Mouse (Mus musculus) CH12.LX (cell line): ENCODE measurements around the gene Slc17a3. TPM values are rescaled to one million over a fixed set of nuclear protein-coding genes. Genes with fewer than 3 reads are reported as not detected.

Experiments used
- DNase-seq: peaks from one replicate; pipeline ENCODE4 v3.0.0-alpha.2; 2013; ENCODE audit errors: extremely low read depth
- H3K27ac ChIP-seq: 2 replicates; pipeline ENCODE4 v1.5.1; 2012; ENCODE audit warnings: low read depth, mild to moderate bottlenecking, control low read depth, moderate library complexity; ENCODE audit not compliant: insufficient read depth
- H3K27me3 ChIP-seq: replicated peaks from 2 replicates; pipeline ENCODE3; 2012; ENCODE audit warnings: inconsistent platforms
- H3K36me3 ChIP-seq, 2 experiments: replicated peaks in 1 of 2; 2 replicates each; pipeline versions ENCODE3 to v1.6.1; 2012; ENCODE audit warnings: inconsistent platforms in 1 of 2, low read length in 1 of 2, mild to moderate bottlenecking in 1 of 2, mixed read lengths in 1 of 2, moderate library complexity in 1 of 2; ENCODE audit not compliant: control insufficient read depth in 1 of 2, insufficient read depth in 1 of 2
- H3K4me1 ChIP-seq, 2 experiments: 2 replicates each; pipeline ENCODE4 v1.6.1; 2012; ENCODE audit warnings: inconsistent platforms in 1 of 2, moderate library complexity in 1 of 2; ENCODE audit not compliant: insufficient read depth in 2 of 2, control insufficient read depth in 1 of 2
- H3K4me2 ChIP-seq: 2 replicates; pipeline ENCODE4 v1.6.1; 2012; ENCODE audit warnings: low read depth, mild to moderate bottlenecking, control low read depth; ENCODE audit not compliant: poor library complexity, insufficient read depth, severe bottlenecking
- H3K4me3 ChIP-seq, 3 experiments: fragments of 150-350 bp in 1 of 3; sonication (generic) in 1 of 3; replicated peaks in 1 of 3; 2 replicates each; pipeline versions ENCODE3 to v1.5.1; 2011 to 2012; ENCODE audit warnings: low read depth in 2 of 3, low read length in 2 of 3, mild to moderate bottlenecking in 2 of 3, moderate library complexity in 2 of 3, control low read depth in 1 of 3, improper control_type of control experiment in 1 of 3, inconsistent platforms in 1 of 3, mixed read lengths in 1 of 3; ENCODE audit not compliant: poor library complexity in 1 of 3
- H3K79me2 ChIP-seq: replicated peaks from 2 replicates; pipeline ENCODE4 v1.6.1; 2012; ENCODE audit warnings: mild to moderate bottlenecking, moderate library complexity; ENCODE audit not compliant: control insufficient read depth, poor library complexity, insufficient read depth, severe bottlenecking; ENCODE audit errors: extremely low read depth
- H3K9ac ChIP-seq: 2 replicates; pipeline ENCODE4 v1.6.1; 2012; ENCODE audit warnings: low read depth, mild to moderate bottlenecking, control low read depth, moderate library complexity; ENCODE audit not compliant: insufficient read depth
- H3K9me3 ChIP-seq: replicated peaks from 2 replicates; pipeline ENCODE3; 2012; ENCODE audit warnings: low read length, inconsistent platforms, mixed read lengths
- BHLHE40 ChIP-seq: IDR thresholded peaks from 2 replicates; pipeline ENCODE4 v1.6.1; 2011; ENCODE audit warnings: mild to moderate bottlenecking, low read depth, low read length, improper control_type of control experiment
- CHD2 ChIP-seq: IDR thresholded peaks from 2 replicates; pipeline ENCODE4 v1.6.1; 2011; ENCODE audit warnings: low read length, improper control_type of control experiment
- CTCF ChIP-seq, 2 experiments: IDR thresholded peaks in 1 of 2; conservative IDR thresholded peaks in 1 of 2; 2 replicates each; pipeline ENCODE4 v1.5.1; 2011 to 2012; ENCODE audit warnings: low read depth in 2 of 2, low read length in 2 of 2, improper control_type of control experiment in 1 of 2, inconsistent platforms in 1 of 2, mild to moderate bottlenecking in 1 of 2, moderate library complexity in 1 of 2
- ELF1 ChIP-seq: IDR thresholded peaks from 2 replicates; pipeline ENCODE4 v1.6.1; 2014; ENCODE audit warnings: low read depth, mild to moderate bottlenecking, inconsistent platforms, low read length, improper control_type of control experiment
- ETS1 ChIP-seq: conservative IDR thresholded peaks from 2 replicates; pipeline ENCODE4 v1.6.1; 2012; ENCODE audit warnings: low read depth, mild to moderate bottlenecking, inconsistent platforms, low read length, improper control_type of control experiment, moderate library complexity
- IRF4 ChIP-seq: IDR thresholded peaks from 2 replicates; pipeline ENCODE4 v1.6.1; 2014; ENCODE audit warnings: low read depth, mild to moderate bottlenecking, inconsistent platforms, low read length, improper control_type of control experiment
- JUND ChIP-seq: conservative IDR thresholded peaks from 2 replicates; pipeline ENCODE4 v1.6.1; 2011; ENCODE audit warnings: low read depth, low read length, improper control_type of control experiment
- MAX ChIP-seq: IDR thresholded peaks from 2 replicates; pipeline ENCODE4 v1.6.1; 2011; ENCODE audit warnings: low read length, improper control_type of control experiment
- MEF2A ChIP-seq: IDR thresholded peaks from 2 replicates; pipeline ENCODE4 v1.6.1; 2014; ENCODE audit warnings: low read depth, mild to moderate bottlenecking, inconsistent platforms, low read length, improper control_type of control experiment, borderline replicate concordance
- NELFE ChIP-seq: IDR thresholded peaks from 2 replicates; pipeline ENCODE4 v1.6.1; 2011; ENCODE audit warnings: low read depth, low read length, improper control_type of control experiment
- NRF1 ChIP-seq: IDR thresholded peaks from 2 replicates; pipeline ENCODE4 v1.6.1; 2014; ENCODE audit warnings: low read depth, mild to moderate bottlenecking, inconsistent platforms, low read length, improper control_type of control experiment, moderate library complexity
- PAX5 ChIP-seq: IDR thresholded peaks from 2 replicates; pipeline ENCODE4 v1.6.1; 2012; ENCODE audit warnings: low read length, inconsistent platforms, mixed read lengths
- POLR2A ChIP-seq: IDR thresholded peaks from 2 replicates; pipeline ENCODE4 v1.6.1; 2011; ENCODE audit warnings: low read depth, mild to moderate bottlenecking, improper control_type of control experiment, low read length
- POLR2AphosphoS2 ChIP-seq: IDR thresholded peaks from 2 replicates; pipeline ENCODE4 v1.6.1; 2011; ENCODE audit warnings: low read depth, low read length, improper control_type of control experiment
- RCOR1 ChIP-seq: conservative IDR thresholded peaks from 2 replicates; pipeline ENCODE4 v1.6.1; 2012; ENCODE audit warnings: low read depth, mild to moderate bottlenecking, inconsistent platforms, low read length, improper control_type of control experiment
- SMC3 ChIP-seq: IDR thresholded peaks from 2 replicates; pipeline ENCODE4 v1.6.1; 2011; ENCODE audit warnings: low read depth, low read length, improper control_type of control experiment
- TBP ChIP-seq: conservative IDR thresholded peaks from 2 replicates; pipeline ENCODE4 v1.6.1; 2011; ENCODE audit warnings: low read depth, low read length, improper control_type of control experiment
- USF2 ChIP-seq: conservative IDR thresholded peaks from 2 replicates; pipeline ENCODE4 v1.6.1; 2011; ENCODE audit warnings: low read depth, low read length, improper control_type of control experiment
- ZC3H11A ChIP-seq: IDR thresholded peaks from 2 replicates; pipeline ENCODE4 v1.6.1; 2012; ENCODE audit warnings: low read depth, mild to moderate bottlenecking, inconsistent platforms, low read length, improper control_type of control experiment
- ZKSCAN1 ChIP-seq: IDR thresholded peaks from 2 replicates; pipeline ENCODE4 v1.6.1; 2012; ENCODE audit warnings: low read depth, inconsistent platforms, low read length, improper control_type of control experiment, borderline replicate concordance
- dilution Hi-C: fragments of 300-500 bp; cut with MboI; formaldehyde crosslinking; loops from 2 replicates; pipeline ENCODE4 v1.14.3; 2020; ENCODE audit warnings: low sequenced_read_pairs; ENCODE audit not compliant: extremely low pct_unique_long_range_greater_than_20kb, extremely low pct_ligation_motif_present
- in situ Hi-C: fragments of 300-500 bp; cut with MboI; formaldehyde crosslinking; loops from 3 replicates; pipeline ENCODE4 v1.14.3; 2019; ENCODE audit warnings: low sequenced_read_pairs, low pct_ligation_motif_present, low pct_unique_long_range_greater_than_20kb, mixed read lengths
- polyA plus RNA-seq: library from polyadenylated mRNA; unstranded; fragments of >175 nt; gene quantifications from 2 replicates; pipeline ENCODE4 v1.2.1, GENCODE M21; 2012; ENCODE audit warnings: low read depth; ENCODE audit not compliant: insufficient read length
- total RNA-seq, 2 experiments: library from RNA; depleted of rRNA; stranded (reverse); fragments of 300-350 nt in 1 of 2; fragments of >200 nt in 1 of 2; gene quantifications; 2 replicates each; pipeline ENCODE4 v1.2.3; 2012 to 2014

Slc17a3 gene
- total and polyA plus RNA-seq, 3 experiments = not detected

DNA sequence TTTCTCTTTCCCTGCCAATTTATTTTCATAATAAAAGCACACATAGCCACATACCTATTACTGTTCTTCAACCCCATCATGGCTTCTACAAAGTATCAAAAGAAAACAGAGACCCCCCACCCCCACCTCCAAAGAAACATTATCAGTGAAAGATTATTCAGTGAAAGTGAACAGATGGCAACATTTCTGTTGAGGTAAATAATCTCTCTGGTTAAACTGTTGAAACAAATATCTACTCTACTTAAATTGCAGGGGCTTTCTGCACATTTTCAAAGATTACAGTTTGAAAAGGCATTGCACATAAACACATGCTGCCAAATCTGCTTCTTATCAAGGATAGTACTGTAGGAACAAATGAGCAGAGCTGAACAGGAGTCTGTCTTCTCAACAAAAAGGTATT, 22.6 kb downstream of the Slc17a3 start:
- no peaks in the 10 kb centered on the region for H3K79me2 ChIP-seq
- no peak for TF ChIP-seq ELF1
- no peak for TF ChIP-seq MEF2A
- no peak for TF ChIP-seq ETS1
- TF ChIP-seq NELFE = no peak
- TF ChIP-seq, all 38 proteins: peak for 0
- dilution Hi-C loops = no loop called here
- Histone ChIP-seq H3K4me2 (no peak overlapping the region), H3K9me3 (no peaks in the 10 kb centered on the region), H3K4me1 (no peaks in the 10 kb centered on the region), H3K4me3 (no peak overlapping the region), H3K27ac (no peak overlapping the region), H3K9ac (no peak overlapping the region), H3K27me3 (no peaks in the 10 kb centered on the region), H3K36me3 (no peaks in the 10 kb centered on the region)
- in situ Hi-C loops = no loop called here
- DNase-seq = no peak

DNA sequence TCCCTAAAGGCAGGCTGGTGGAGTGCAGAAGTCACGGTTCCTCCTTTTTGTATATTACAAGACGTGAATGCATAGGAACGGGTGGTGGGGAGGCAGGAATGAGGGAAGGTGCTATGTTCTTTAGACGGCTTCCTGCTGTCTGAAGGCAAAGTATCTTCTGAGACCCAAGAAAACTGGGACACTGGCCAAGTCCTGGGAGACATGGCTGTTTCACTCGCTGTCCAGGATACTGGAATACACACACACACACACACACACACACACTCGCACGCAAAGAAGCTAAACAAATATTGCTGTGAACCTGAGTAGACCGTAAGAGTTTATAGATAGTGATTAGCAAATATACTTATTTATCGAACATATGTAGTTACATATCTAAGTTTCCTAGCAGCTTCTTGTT, 25.5 kb downstream of the Slc17a3 start:
- Histone ChIP-seq H3K9me3 (no peaks in the 10 kb centered on the region), H3K36me3 (no peaks in the 10 kb centered on the region), H3K4me1 (0 out of 4 replicates have a peak, but pooled peaks cover 0 to 2% of the 10 kb centered on the region in 2 experiments), H3K27ac (no peak overlapping the region), H3K79me2 (no peaks in the 10 kb centered on the region), H3K4me3 (no peak overlapping the region), H3K27me3 (no peaks in the 10 kb centered on the region), H3K4me2 (no peak overlapping the region), H3K9ac (no peak overlapping the region)
- dilution Hi-C loops (no loop called here), in situ Hi-C loops (no loop called here)
- no peak for TF ChIP-seq BHLHE40
- TF ChIP-seq CTCF (conservative IDR thresholded peaks at IDR 0.05 in 1 of 2, IDR thresholded peaks at IDR 0.05 in 1 of 2; ENCODE audit: low read depth in 2 of 2, low read length in 2 of 2) = no peak
- TF ChIP-seq USF2 = no peak
- TF ChIP-seq MAX = no peak
- no peak for TF ChIP-seq IRF4
- no peak for TF ChIP-seq JUND
- no peak for TF ChIP-seq SMC3
- no peak for TF ChIP-seq RCOR1
- TF ChIP-seq ZC3H11A = no peak
- no peak for TF ChIP-seq ETS1
- TF ChIP-seq POLR2AphosphoS2 = no peak
- no peak for TF ChIP-seq PAX5
- no peak for TF ChIP-seq ELF1
- TF ChIP-seq POLR2A = no peak
- TF ChIP-seq TBP = no peak
- no peak for TF ChIP-seq CHD2
- no peak for TF ChIP-seq ZKSCAN1
- TF ChIP-seq NELFE = no peak
- TF ChIP-seq NRF1 = no peak
- DNase-seq = no peak
